Mouse (Mus musculus) liver, embryonic 16.5 days (tissue): ENCODE measurements around the gene Sdk1. TPM values are rescaled to one million over a fixed set of nuclear protein-coding genes. Genes with fewer than 3 reads are reported as not detected.

Experiments used
- ATAC-seq: fragments of 200-750 bp; cut with Nextera tagmentation; 2 replicates; pipeline ENCODE4 v1.8.0; 2017; ENCODE audit warnings: low read depth, mild to moderate bottlenecking, moderate number of reproducible peaks, moderate library complexity
- H3K27ac ChIP-seq: fragments of 300-500 bp; sonication (generic); 2 replicates; pipeline ENCODE4 v1.5.1; 2014; ENCODE audit warnings: mild to moderate bottlenecking, low read length
- H3K27me3 ChIP-seq: fragments of 300-500 bp; sonication (generic); 2 replicates; pipeline ENCODE4 v1.6.1; 2014; ENCODE audit warnings: low read depth, low read length, mixed read lengths; ENCODE audit not compliant: control insufficient read depth, insufficient read depth
- H3K36me3 ChIP-seq: fragments of 300-500 bp; sonication (generic); 2 replicates; pipeline ENCODE4 v1.6.1; 2014; ENCODE audit warnings: mild to moderate bottlenecking; ENCODE audit not compliant: control insufficient read depth, insufficient read depth
- H3K4me1 ChIP-seq: fragments of 300-500 bp; sonication (generic); 2 replicates; pipeline ENCODE4 v1.6.1; 2014; ENCODE audit warnings: low read depth, low read length, mixed read lengths; ENCODE audit not compliant: control insufficient read depth
- H3K4me2 ChIP-seq: fragments of 300-500 bp; sonication (generic); 2 replicates; pipeline ENCODE4 v1.6.1; 2014; ENCODE audit warnings: low read depth, low read length, mixed read lengths
- H3K4me3 ChIP-seq: fragments of 300-500 bp; sonication (generic); 2 replicates; pipeline ENCODE4 v1.5.1; 2014; ENCODE audit warnings: low read depth, mild to moderate bottlenecking, low read length
- H3K9ac ChIP-seq: fragments of 300-500 bp; sonication (generic); 2 replicates; pipeline ENCODE4 v1.6.1; 2014; ENCODE audit warnings: low read depth, low read length
- H3K9me3 ChIP-seq: fragments of 300-500 bp; sonication (generic); replicated peaks from 2 replicates; pipeline ENCODE4 v1.6.1; 2016; ENCODE audit warnings: low read length; ENCODE audit not compliant: control insufficient read depth
- WGBS: fragments of 180-500 bp; shearing (Covaris S2); extraction: QIAGEN DNeasy Blood & Tissue Kit; methylation state at CpG from one replicate; pipeline ENCODE4 v1.1.7; 2014; ENCODE audit not compliant: insufficient replicate concordance; 5-methylcytosine and 5-hydroxymethylcytosine counted together
- polyA plus RNA-seq: library from polyadenylated mRNA; unstranded; fragments of >200 nt; fragmentation: Nextera tagmentation; extraction: Ambion mirVana; gene quantifications from 2 replicates; pipeline ENCODE4 v1.2.1, GENCODE M21; 2015

Gene Sdk1
- polyA plus RNA-seq, 1 experiment from 2014 or later = 0.22 TPM

DNA sequence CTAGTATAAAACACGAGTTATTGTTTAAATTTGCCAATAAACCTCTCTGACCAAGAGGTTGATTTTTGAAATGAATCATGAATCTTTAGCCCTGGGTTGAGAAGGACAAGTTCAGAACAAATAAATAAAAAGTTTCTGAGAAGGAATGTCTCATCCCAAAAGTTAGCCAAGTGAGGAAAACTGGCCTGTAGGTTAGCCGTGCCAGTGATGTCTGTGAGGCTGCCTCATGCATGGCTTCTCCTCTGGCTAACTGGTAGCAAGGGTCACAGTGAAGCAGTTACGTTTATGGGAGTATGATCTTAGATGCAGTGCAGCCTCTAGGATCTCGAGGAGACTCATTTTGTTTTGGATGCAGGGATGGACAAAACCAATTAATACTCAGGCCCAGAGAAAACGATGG, 149.9 kb downstream of the Sdk1 start:
- Histone ChIP-seq H3K36me3 (no peaks in the 10 kb centered on the region), H3K4me3 (no peak overlapping the region), H3K9ac (no peak overlapping the region), H3K9me3 (no peaks in the 10 kb centered on the region), H3K27me3 (no peaks in the 10 kb centered on the region), H3K4me2 (no peak overlapping the region), H3K27ac (no peak overlapping the region), H3K4me1 (no peaks in the 10 kb centered on the region)
- WGBS = 53% methylated on average over 5 of the region's 5 CpGs
- ATAC-seq = no peak

DNA sequence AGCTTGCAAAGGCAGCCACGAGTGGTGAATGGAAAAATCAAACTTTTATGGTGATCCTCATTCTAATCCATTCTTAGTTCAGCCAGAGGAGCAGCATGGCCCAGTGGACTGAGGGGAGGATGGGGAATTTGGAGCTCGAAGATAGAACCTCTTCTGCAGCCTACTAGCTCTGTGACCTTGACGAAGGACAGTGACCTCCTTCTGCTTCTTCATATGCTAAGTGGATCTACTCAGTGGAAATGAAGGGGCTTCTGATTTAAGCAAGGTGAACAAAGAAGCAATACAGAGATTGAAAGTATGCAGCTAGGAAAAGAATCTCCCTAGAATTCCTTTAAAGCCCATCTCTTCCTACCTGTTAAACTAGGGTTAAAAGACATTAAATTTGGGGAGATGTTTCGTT, 152.6 kb downstream of the Sdk1 start:
- Histone ChIP-seq H3K4me1 (no peaks in the 10 kb centered on the region), H3K4me2 (no peak overlapping the region), H3K27ac (no peak overlapping the region), H3K27me3 (no peaks in the 10 kb centered on the region), H3K9ac (no peak overlapping the region), H3K9me3 (no peaks in the 10 kb centered on the region), H3K36me3 (no peaks in the 10 kb centered on the region), H3K4me3 (no peak overlapping the region)
- ATAC-seq = no peak
- 51% methylated on average over 4 of the region's 4 CpGs for whole genome bisulfite sequencing

DNA sequence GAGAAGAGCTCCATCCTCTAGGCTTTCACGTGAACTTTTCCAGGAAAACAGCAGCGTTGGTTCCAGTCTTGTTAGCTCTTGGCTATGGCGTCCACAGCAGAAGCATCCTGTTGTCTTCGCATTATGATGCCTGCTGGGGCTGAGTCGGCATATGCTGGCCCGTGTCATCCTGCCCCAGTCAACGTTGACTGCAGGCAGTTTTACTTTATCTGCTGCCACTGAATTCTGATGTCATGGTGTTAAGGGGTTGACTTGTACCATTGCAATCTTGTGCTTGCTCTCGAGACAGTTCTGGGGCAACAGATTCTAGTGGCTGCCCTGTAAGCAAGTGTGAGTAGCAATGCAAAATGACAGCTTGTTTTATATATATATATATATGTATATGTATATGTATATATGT, 153.3 kb downstream of the Sdk1 start:
- ATAC-seq = no peak
- no peaks in the 10 kb centered on the region for H3K36me3 ChIP-seq
- WGBS = 58% methylated on average over 8 of the region's 8 CpGs

DNA sequence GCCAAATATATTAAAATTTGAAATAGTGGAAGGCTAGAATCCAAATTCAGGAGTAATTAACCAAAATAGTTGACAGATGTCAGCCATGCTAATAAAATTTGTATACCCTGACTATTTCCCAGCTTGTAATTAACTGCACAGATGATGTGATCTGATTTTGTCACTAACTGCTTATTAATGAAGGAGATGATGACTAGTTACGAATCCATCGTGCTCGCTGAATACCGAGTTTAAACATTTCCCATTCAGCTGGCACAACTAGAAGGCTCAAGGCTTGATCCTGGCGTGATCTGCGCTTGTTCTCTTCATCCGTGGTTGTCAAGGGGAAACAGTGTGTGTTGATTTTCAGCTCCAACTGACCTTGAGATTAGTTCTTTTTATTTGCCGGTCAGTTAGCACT, 162.5 kb downstream of the Sdk1 start:
- Histone ChIP-seq H3K4me2 (no peak overlapping the region), H3K27ac (no peak overlapping the region), H3K4me3 (no peak overlapping the region), H3K27me3 (no peaks in the 10 kb centered on the region), H3K36me3 (no peaks in the 10 kb centered on the region), H3K4me1 (no peaks in the 10 kb centered on the region), H3K9me3 (no peaks in the 10 kb centered on the region), H3K9ac (no peak overlapping the region)
- 65% methylated on average over 8 of the region's 8 CpGs for WGBS
- ATAC-seq = no peak

More for the DNA sequence above, 153.3 kb downstream of the Sdk1 start:
- H3K4me2 ChIP-seq = no peak overlapping the region
- H3K4me3 ChIP-seq = no peak overlapping the region
- no peak overlapping the region for H3K27ac ChIP-seq
- H3K4me1 ChIP-seq = no peaks in the 10 kb centered on the region
- H3K9me3 ChIP-seq = no peaks in the 10 kb centered on the region
- no peaks in the 10 kb centered on the region for H3K27me3 ChIP-seq
- H3K9ac ChIP-seq = no peak overlapping the region

DNA sequence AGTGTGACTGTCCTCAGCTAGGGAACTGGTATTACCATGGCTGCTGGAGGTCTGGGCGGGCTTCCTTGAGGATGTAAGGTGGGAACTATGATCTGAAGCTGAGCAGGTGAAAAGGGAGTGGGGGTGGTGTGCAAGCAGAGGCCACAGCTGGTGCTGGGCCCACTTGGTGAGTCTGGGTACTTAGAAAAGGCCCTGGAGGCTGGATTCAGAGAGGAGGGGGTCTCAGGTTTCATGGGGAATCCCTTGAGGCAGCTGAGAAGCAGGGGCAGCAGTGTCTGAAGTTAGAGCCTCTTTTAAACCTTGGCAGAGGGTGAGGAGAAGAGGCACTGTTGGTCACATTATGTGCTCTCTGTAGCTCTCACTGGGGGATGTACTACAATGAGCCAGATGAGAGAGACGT, 163.4 kb downstream of the Sdk1 start:
- 42% methylated on average over 2 of the region's 2 CpGs for WGBS
- H3K27ac ChIP-seq = no peak overlapping the region
- ATAC-seq = no peak

DNA sequence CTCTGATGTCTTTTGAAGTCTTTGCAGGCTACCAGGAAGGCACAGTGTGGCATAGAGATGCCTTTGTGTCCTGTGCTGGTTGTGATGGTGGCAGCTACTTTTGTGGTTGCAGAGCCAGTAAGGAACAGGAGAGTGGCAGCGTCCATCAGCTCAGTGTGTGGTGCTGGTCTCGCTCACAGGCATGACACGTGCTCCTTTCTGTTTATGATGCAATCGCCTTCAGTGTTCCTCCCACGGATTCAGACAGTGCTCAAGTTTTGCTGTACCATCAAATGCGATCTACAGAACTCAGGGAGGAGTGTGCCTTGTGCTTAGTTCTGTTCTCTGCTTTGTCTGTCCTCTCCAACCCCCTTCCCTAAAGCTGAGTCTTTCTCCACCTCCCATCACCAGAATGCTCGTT, 165.6 kb downstream of the Sdk1 start:
- H3K27ac ChIP-seq = no peak overlapping the region
- 46% methylated on average over 7 of the region's 7 CpGs for WGBS
- ATAC-seq = no peak
- H3K4me2 ChIP-seq = no peak overlapping the region
- H3K36me3 ChIP-seq = no peaks in the 10 kb centered on the region
- no peaks in the 10 kb centered on the region for H3K27me3 ChIP-seq
- H3K4me1 ChIP-seq = no peaks in the 10 kb centered on the region
- H3K9me3 ChIP-seq = no peaks in the 10 kb centered on the region
- H3K9ac ChIP-seq = no peak overlapping the region
- H3K4me3 ChIP-seq = no peak overlapping the region

More for the DNA sequence above, 163.4 kb downstream of the Sdk1 start:
- Histone ChIP-seq H3K9me3 (no peaks in the 10 kb centered on the region), H3K27me3 (no peaks in the 10 kb centered on the region), H3K4me2 (no peak overlapping the region), H3K4me1 (no peaks in the 10 kb centered on the region), H3K4me3 (no peak overlapping the region), H3K9ac (no peak overlapping the region), H3K36me3 (no peaks in the 10 kb centered on the region)

DNA sequence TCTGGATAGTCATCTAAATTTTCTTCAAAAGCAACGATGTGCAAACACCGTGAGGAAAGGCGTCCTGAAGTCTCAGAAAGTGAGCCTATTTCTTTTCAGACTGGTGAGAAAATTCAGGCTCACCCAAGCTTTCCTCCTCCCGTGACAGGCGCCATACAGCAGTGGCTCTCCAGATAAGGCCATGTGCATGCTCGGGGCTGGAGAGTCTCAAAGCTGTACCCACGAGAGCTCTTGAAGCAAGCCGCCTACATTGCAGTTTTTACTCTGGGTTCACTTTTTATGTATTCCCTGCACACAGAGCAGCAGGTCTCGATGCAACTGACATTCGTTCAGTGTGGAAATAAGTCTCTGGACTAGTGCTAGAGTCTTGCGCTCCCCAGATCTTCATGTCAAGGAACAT, 171.7 kb downstream of the Sdk1 start:
- Histone ChIP-seq H3K4me1 (no peaks in the 10 kb centered on the region), H3K27me3 (no peaks in the 10 kb centered on the region), H3K36me3 (no peaks in the 10 kb centered on the region), H3K27ac (no peak overlapping the region), H3K4me3 (no peak overlapping the region), H3K9me3 (no peaks in the 10 kb centered on the region), H3K9ac (no peak overlapping the region), H3K4me2 (no peak overlapping the region)
- WGBS = 60% methylated on average over 11 of the region's 11 CpGs
- ATAC-seq = no peak

DNA sequence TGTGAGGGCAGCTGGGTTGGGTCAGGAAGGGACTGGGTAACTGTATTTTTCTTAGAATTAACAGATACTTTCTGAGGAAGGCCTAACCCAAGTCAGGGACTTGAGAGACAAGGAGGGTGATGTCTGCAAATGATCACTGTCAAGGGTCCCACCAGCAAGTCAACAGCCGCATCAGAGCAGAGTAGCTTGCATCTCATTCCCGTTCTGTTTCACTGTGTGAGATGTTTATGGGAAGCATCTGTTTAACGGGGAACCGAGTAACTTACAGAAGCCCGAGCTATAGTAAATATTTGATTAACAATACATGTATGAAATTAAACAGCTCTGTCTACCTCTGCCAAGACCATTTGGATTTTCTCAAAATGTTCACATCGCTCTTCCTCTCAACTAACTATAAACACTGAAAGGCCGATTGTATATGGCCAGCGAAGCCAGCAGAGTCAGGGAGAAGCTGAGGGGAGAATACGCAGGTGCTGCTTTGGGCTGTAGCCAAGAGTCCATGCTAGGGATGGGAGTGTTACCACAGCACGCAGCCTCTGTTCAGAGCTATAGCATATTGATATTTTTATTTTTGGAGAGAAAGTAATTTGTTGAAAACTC, 174.5 kb downstream of the Sdk1 start:
- H3K4me2 ChIP-seq = no peak overlapping the region

DNA sequence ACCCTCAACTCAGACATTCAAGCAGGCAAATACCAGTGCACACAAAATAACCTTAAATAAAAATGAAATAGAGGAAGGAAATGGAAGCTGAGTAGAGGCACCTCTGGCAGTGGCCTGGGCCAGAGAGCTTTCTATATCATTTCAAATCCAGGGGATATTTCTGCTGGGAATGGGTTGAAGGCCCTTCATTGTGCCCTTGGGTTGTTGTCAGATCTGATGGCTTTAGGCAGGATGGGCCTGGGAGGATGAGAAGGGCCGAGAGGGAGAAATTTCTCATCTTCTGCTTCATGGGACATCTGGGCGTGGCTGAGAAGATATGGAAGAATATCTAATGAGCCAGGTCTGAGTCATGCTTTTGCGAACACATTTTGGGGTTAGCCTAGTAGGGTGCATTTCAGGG, 186.8 kb downstream of the Sdk1 start:
- 40% methylated on average over 3 of the region's 3 CpGs for WGBS
- Histone ChIP-seq H3K4me1 (no peaks in the 10 kb centered on the region), H3K4me3 (no peak overlapping the region), H3K36me3 (no peaks in the 10 kb centered on the region), H3K27ac (no peak overlapping the region), H3K4me2 (no peak overlapping the region), H3K27me3 (no peaks in the 10 kb centered on the region), H3K9ac (no peak overlapping the region), H3K9me3 (no peaks in the 10 kb centered on the region)
- no peak for ATAC-seq

More for the DNA sequence above, 174.5 kb downstream of the Sdk1 start:
- Histone ChIP-seq H3K9ac (no peak overlapping the region), H3K4me3 (no peak overlapping the region), H3K4me1 (no peaks in the 10 kb centered on the region), H3K9me3 (no peaks in the 10 kb centered on the region), H3K36me3 (no peaks in the 10 kb centered on the region), H3K27ac (no peak overlapping the region), H3K27me3 (no peaks in the 10 kb centered on the region)
- 59% methylated on average over 10 of the region's 10 CpGs for WGBS
- ATAC-seq = no peak
